Mouse (Mus musculus) testis, adult 2 months (tissue): ENCODE results near the gene Pik3cd. TPM values are rescaled to one million over a fixed set of nuclear protein-coding genes. Genes with fewer than 3 reads are reported as not detected.

Experiments
- H3K27ac ChIP-seq: fragments of 200-500 bp; 2 replicates; pipeline ENCODE4 v1.5.1; 2012; ENCODE audit warnings: low read depth, low read length; ENCODE audit not compliant: control insufficient read depth, insufficient read depth
- H3K27me3 ChIP-seq: fragments of 200-500 bp; 2 replicates; pipeline ENCODE4 v1.6.1; 2012; ENCODE audit warnings: mild to moderate bottlenecking, low read length, moderate library complexity; ENCODE audit not compliant: control insufficient read depth, insufficient read depth
- H3K36me3 ChIP-seq: fragments of 200-500 bp; 2 replicates; pipeline ENCODE4 v1.6.1; 2012; ENCODE audit warnings: mild to moderate bottlenecking, low read length; ENCODE audit not compliant: control insufficient read depth, insufficient read depth
- H3K4me1 ChIP-seq: fragments of 200-500 bp; 2 replicates; pipeline ENCODE4 v1.6.1; 2012; ENCODE audit warnings: low read length; ENCODE audit not compliant: control insufficient read depth, insufficient read depth
- H3K4me3 ChIP-seq: fragments of 200-500 bp; 2 replicates; pipeline ENCODE4 v1.5.1; 2012; ENCODE audit warnings: low read depth, mild to moderate bottlenecking, low read length, moderate library complexity, mixed read lengths; ENCODE audit not compliant: control insufficient read depth
- CTCF ChIP-seq: fragments of 200-500 bp; IDR thresholded peaks from 2 replicates; pipeline ENCODE4 v1.5.1; 2012; ENCODE audit warnings: low read depth, mild to moderate bottlenecking, inconsistent platforms, low read length, moderate library complexity; ENCODE audit not compliant: control insufficient read depth, insufficient read depth, insufficient replicate concordance
- POLR2A ChIP-seq: fragments of 200-500 bp; IDR thresholded peaks from 2 replicates; pipeline ENCODE4 v1.6.1; 2012; ENCODE audit warnings: low read depth, mild to moderate bottlenecking, inconsistent platforms, low read length, moderate library complexity; ENCODE audit not compliant: control insufficient read depth
- polyA plus RNA-seq: library from polyadenylated mRNA; depleted of rRNA; stranded (reverse); fragments of >200 nt; gene quantifications from 2 replicates; pipeline ENCODE4 v1.2.3, GENCODE M21; 2012

The Pik3cd gene
- polyA plus RNA-seq, 1 experiment: 27.7 TPM

DNA sequence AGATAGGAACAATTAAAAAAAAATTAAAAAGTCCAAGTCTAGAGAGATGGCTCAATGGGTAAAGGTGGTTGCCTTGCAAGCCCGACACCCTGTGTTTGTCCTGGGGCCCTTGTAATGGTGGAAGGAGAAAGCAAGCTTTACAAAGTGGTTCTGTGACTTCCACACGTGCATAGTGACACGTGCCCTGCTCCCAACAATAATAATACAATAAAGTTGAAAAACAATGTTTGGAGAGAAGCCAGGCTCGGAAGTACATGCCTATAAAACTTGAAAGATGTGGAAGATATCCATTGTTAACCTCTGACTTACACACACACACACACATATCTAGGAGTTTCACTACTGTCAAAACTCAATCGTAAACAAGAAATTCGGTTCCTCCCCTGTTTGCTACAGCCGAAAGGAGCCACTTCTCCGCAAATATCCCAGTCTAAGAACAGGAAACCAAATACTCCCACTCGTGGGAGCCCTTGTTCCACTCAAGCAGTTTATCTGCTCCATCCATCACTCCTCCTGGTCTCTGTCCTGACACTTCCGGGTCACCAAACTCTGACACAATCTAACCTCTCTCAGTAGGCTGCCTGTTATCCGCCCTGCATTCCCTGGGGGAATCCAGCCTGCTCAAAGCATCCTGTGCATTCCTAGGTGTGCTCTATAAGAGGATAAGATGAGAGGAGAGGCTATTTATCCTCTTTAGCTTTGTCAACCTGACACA lies 23.2 kb downstream of the Pik3cd start:
- Histone ChIP-seq H3K4me1 (peaks cover 8% of the 10 kb centered on the region), H3K36me3 (no peaks in the 10 kb centered on the region), H3K27ac (no peak overlapping the region), H3K4me3 (no peak overlapping the region), H3K27me3 (no peaks in the 10 kb centered on the region)
- no peak for TF ChIP-seq POLR2A
- TF ChIP-seq CTCF: no peak

DNA sequence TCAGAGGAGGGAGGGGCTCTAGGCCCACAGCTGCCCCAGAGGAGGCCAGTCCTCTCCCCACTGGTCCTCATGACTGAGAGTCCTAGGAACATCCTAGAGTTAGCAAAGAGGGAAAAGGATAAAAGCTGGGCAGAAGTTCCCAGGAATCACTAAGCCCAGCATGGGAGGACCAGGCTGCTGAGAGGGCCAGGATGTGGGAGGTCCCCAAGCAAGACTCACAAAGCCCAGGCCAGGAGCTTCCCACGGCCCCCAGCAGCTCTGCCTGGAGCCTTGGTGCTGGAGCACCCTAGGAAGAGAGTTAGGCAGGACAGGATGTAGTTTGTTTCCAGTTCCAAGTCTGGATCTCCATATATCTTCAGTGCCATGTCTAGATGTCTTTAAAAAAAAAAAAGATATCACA lies 24.4 kb downstream of the Pik3cd start:
- Histone ChIP-seq H3K4me1 (peaks cover 8% of the 10 kb centered on the region), H3K27ac (no peak overlapping the region), H3K36me3 (no peaks in the 10 kb centered on the region), H3K4me3 (no peak overlapping the region), H3K27me3 (no peaks in the 10 kb centered on the region)
- no peak for TF ChIP-seq CTCF
- TF ChIP-seq POLR2A: no peak

DNA sequence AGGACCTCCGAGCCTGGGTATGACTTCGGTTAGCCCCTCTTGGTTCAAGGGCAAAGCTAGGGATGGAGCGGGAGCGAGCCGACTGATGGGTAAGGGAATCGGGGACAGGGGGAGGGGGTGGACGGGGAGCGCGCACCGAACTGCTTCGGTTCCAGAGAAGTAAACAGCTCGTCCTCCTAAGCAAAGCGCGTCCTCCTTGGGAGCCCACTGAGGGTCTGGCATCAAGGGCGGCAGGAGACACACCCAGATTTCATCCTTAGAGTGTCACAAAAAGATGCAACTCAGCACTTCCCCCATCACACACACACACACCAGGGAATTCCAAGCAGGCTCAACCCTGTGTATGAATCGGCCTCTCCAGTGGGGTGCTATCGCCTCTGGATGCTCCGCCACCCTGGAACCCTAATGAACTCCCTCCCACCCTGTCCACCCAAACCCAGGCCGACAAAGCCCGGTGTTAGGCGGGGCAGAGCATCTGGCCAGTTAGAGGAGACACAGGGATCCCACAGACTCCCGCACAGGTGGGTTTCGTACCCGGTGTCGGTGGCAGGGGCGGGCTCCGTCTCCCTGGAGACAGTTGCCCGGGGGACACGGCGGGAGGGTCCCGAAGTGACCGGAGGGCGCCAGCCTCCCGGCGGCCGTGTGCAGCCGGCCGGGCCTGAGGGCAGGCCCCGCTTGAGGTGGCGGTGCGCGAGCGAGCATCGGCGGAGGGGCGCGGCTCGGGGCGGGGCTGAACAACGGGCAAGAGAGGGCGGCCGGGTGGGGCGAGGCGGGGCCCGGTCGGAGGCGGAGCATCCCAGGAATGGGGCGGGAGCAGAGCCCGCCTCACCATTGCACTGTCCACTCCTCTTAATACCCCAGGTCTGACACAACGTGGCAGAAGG lies 26.8 kb downstream of the Pik3cd start:
- no peak; the same call in 1 of the 2 replicates for TF ChIP-seq POLR2A
- TF ChIP-seq CTCF: no peak
- H3K36me3 ChIP-seq: no peaks in the 10 kb centered on the region
- peak overlapping the region; percentile 87 for H3K4me3 ChIP-seq
- peak overlapping the region; percentile 57 for H3K27ac ChIP-seq
- no peaks in the 10 kb centered on the region for H3K27me3 ChIP-seq
- H3K4me1 ChIP-seq: peaks cover 8% of the 10 kb centered on the region

DNA sequence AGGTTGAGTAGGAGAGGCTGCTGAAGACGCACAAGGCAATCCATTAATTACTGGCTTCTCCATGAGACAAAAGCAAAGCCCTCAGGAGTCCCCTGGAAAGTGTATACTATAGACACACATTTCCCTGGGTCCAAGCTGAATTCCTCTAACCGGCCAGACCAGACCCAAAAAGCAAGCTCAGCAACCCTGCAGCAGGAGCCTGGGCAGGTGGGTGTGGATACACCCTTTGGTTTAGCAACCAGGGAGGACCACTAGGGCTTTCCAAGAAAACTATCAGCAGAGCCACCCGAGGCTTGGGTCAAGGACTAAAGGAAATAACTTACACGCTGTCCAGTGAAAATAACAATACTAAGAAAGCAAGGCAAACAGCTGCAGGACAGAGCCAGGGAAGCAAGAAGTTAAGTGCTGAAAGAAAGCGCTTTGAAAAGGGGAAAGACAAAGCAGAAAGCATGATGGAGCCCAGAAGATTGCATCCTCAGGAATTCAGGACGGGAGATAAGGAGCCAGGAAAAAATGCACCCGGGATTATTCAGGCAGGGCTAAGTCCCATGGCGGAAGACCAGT lies 27.5 kb downstream of the Pik3cd start:
- Histone ChIP-seq H3K4me1 (peaks cover 8% of the 10 kb centered on the region), H3K27me3 (no peaks in the 10 kb centered on the region), H3K4me3 (peak overlapping the region; percentile 87), H3K36me3 (no peaks in the 10 kb centered on the region), H3K27ac (no peak overlapping the region)
- TF ChIP-seq POLR2A: no peak
- TF ChIP-seq CTCF: no peak

DNA sequence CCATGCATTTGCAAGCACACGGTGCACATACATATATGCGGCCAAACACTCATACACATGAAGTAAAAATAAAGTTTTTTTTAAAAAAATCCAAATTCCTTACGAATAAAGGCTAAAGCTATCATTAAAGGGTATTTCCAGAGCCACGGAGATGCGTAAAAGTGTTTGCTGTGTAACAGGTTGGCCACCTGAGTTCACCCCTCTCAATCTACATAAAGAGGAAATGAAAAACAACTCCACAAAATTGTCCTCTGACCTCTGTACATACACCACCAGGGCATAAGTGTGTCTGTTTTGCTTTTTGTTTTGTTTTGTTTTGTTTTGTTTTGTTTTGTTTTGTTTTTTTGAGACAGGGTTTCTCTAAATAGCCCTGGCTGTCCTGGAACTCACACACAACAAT lies 29.6 kb downstream of the Pik3cd start:
- Histone ChIP-seq H3K4me3 (no peak overlapping the region), H3K4me1 (peaks cover 8% of the 10 kb centered on the region), H3K36me3 (no peaks in the 10 kb centered on the region), H3K27me3 (no peaks in the 10 kb centered on the region), H3K27ac (no peak overlapping the region)
- no peak for TF ChIP-seq POLR2A
- no peak for TF ChIP-seq CTCF

DNA sequence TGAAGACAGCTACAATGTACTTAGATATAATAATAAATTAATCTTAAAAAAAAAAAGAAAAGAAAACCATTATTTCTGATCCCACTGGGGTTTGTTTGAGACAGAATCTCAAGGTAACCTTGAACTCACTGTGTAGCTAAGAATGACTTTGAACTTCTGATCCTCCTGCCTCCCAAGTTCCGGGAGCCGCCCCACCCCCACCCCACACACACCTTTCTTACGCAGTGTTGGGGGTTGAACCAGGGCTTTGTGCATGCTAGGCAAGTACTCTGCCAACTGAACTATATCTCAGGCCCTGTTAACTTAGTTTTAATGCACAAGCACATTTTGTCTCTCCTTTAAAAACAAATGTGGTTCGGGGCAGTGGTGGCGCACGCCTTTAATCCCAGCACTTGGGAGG lies 31.2 kb downstream of the Pik3cd start:
- H3K27me3 ChIP-seq: no peaks in the 10 kb centered on the region
- TF ChIP-seq CTCF (no peak), POLR2A (no peak)
- H3K27ac ChIP-seq: no peak overlapping the region
- no peaks in the 10 kb centered on the region for H3K36me3 ChIP-seq
- peaks cover 7% of the 10 kb centered on the region for H3K4me1 ChIP-seq
- no peak overlapping the region for H3K4me3 ChIP-seq

DNA sequence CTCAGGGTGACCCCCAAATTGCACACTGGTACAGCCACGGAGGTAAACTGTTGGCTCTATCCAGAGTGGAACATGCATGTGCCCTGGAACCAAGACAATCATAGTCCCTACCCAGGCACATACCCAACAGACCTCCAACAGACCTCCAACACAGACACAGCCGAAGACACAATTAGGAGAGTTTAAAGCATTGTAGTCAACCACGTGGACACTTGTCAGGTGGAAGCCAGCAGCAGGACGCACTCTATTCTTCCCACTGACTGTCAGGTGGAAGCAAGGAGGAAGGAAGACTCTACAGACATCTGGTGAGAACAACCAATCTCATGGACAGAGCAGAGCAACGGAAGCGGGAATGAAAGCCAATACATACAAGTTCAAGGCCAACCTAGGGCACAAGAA lies 36.7 kb downstream of the Pik3cd start:
- H3K27me3 ChIP-seq: no peaks in the 10 kb centered on the region
- H3K4me3 ChIP-seq: no peak overlapping the region
- no peak overlapping the region for H3K27ac ChIP-seq
- H3K36me3 ChIP-seq: no peaks in the 10 kb centered on the region
- no peak for TF ChIP-seq CTCF
- TF ChIP-seq POLR2A: no peak
- peaks cover 3% of the 10 kb centered on the region for H3K4me1 ChIP-seq
